Mouse (Mus musculus): ENCODE results near the gene Epha10. TPM values are rescaled to one million over a fixed set of nuclear protein-coding genes. Genes with fewer than 3 reads are reported as not detected.

The Epha10 gene
- polyA plus RNA-seq (2012; rRNA removed): 18.0 and 25.0 TPM in 2 replicates

DNA sequence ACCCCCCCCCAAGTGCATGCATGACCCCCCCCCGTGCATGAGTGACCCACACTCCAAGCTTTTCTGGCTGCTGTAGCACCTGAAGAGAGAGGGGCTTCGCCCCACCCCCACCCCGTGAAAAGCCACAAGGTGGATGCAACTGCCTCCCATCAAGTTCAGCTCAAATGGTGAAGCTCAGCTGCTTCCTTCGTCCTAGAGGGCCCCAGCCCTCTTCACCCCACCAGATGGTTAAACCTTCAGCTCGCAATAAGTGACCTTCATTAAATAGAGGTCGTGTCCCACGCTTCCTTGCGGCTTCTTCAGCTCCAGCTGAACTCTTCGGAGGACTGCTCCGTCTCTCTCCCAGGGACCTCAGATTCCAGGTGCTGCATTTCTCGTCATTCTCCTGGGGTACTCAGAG, at the start of gene Epha10:
Epha10 (plus strand) TSS at position 301 of the 400 bp plus-strand sequence.
- DNase-seq (ENCODE audit: low read depth): no peak

DNA sequence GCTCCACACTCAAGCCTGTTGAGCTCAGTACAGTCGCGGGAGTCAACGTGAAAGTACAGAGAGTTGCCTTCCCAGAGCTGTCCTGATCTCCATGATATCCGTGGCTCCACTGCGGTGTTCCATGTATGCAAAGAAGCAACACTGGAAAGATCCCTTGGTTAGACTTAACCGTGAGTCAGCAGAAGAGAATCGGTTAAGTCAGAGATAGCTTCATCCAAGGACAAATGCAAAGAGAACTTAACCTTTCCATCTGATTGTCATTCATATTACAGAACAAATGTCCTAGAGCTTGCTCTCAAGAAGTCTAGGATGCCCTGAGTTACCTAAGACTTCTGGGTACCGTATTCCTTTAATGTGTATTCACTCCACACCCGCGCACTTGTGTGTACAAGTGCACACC, 47.9 kb upstream of the Epha10 start:
- TF ChIP-seq POLR2A (IDR thresholded peaks at IDR 0.05; ENCODE audit: borderline replicate concordance, extremely low read depth, insufficient read depth, insufficient read length, poor library complexity, severe bottlenecking): no peak
- no peak for TF ChIP-seq CTCF (IDR thresholded peaks at IDR 0.05; ENCODE audit: borderline replicate concordance, extremely low read depth, insufficient read depth, insufficient read length)
- DNase-seq (ENCODE audit: low read depth): no peak

More for the DNA sequence above, at the start of gene Epha10:
- no peak for TF ChIP-seq POLR2A (IDR thresholded peaks at IDR 0.05; ENCODE audit: borderline replicate concordance, extremely low read depth, insufficient read depth, insufficient read length, poor library complexity, severe bottlenecking)
- no peak for TF ChIP-seq CTCF (IDR thresholded peaks at IDR 0.05; ENCODE audit: borderline replicate concordance, extremely low read depth, insufficient read depth, insufficient read length)

DNA sequence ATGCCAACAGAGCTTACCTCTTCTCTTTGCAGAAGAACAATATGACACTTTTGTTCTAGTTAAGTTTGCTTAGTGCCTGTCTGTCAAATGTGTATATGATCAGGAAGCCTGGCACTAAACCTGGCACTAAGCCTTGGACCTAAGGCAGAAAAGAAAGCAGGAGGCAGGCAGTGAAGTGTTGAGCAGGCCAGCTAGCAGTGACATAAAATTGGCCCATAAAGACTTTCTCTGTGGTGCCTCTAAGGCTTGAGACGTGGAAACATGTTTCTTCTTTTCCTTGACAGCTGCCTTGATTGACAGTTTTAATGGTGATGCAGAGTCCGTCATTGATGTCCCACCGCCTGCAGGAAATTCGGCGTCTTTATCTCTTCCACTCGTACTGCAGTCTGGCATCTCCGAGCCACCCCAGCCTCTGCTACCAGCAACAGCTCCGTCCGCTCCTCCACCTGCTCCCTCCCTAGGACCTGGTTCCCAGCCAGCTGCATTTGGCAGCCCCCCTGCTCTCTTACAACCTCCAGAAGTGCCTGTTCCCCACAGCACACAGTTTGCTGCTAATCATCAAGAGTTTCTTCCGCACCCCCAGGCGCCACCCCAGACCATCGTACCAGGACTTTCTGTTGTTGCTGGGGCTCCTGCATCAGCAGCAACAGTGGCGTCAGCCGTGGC, 42.5 kb upstream of the Epha10 start:
- peak; percentile 33 for DNase-seq (ENCODE audit: low read depth)

DNA sequence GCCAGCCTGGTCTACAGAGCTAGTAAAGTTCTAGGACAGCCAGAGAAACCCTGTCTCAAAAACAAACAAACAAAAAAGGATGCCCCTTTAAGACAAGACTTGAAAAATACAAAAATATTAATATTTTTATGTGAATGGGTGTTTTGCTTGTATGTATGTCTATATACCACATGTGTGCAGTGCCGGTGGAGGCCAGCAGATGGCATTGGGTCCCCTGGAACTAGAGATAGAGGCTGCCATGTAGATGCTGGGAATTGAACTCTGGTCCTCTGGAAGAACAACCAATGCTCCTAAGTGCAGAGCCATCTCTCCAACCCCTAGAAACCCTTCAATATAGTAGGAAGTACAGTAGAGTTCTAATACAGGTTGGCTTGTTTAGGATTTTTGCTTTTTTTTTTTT, 39.7 kb upstream of the Epha10 start:
- TF ChIP-seq POLR2A (IDR thresholded peaks at IDR 0.05; ENCODE audit: borderline replicate concordance, extremely low read depth, insufficient read depth, insufficient read length, poor library complexity, severe bottlenecking) (no peak), CTCF (IDR thresholded peaks at IDR 0.05; ENCODE audit: borderline replicate concordance, extremely low read depth, insufficient read depth, insufficient read length) (0 out of 2 replicates have a peak, but pooled peaks have one; percentile 9)
- no peak for DNase-seq (ENCODE audit: low read depth)

More for the DNA sequence above, 42.5 kb upstream of the Epha10 start:
- no peak for TF ChIP-seq POLR2A (IDR thresholded peaks at IDR 0.05; ENCODE audit: borderline replicate concordance, extremely low read depth, insufficient read depth, insufficient read length, poor library complexity, severe bottlenecking)
- no peak for TF ChIP-seq CTCF (IDR thresholded peaks at IDR 0.05; ENCODE audit: borderline replicate concordance, extremely low read depth, insufficient read depth, insufficient read length)

DNA sequence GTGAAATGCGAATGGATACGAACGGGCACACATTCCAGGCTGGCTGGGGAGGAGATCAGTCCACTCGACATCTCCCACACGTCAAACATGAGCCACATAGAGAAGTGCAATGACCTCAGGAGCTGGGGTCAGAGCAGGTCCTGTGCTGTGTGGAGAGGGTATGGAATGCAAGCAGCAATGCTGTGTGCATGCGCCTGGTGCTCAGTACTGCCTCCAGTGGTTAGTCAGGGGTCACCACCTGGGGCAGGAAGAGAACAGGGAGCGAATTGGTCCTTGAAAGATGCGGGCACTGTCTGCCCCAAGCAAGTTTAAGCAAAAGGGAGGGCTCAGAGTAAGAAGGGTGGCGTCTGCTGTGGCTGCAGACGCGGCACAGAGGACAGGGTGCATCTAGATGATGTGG, 37.2 kb upstream of the Epha10 start:
- peak; percentile 20 for DNase-seq (ENCODE audit: low read depth)
- TF ChIP-seq CTCF (IDR thresholded peaks at IDR 0.05; ENCODE audit: borderline replicate concordance, extremely low read depth, insufficient read depth, insufficient read length) (peak; percentile 80), POLR2A (IDR thresholded peaks at IDR 0.05; ENCODE audit: borderline replicate concordance, extremely low read depth, insufficient read depth, insufficient read length, poor library complexity, severe bottlenecking) (no peak)

DNA sequence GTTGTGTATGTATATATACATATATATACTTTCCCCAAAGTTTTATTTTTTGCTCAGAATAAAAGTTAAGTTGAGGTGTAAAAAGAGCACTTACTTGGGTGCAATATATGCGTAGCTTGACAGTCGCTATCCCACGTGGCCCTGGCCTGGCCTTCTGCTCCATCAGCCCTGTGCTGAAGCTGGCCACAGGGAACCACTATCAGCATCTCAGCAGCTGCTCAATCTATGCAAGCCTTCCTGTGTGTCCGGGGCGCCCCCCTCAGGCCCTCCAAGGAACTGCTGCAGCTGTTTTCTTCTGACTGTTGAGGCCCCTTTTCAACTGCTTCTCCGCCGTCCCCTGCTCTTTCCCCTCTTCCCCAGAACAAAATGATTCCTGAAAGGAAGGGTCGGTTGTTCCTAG, 33.1 kb upstream of the Epha10 start:
- TF ChIP-seq POLR2A (IDR thresholded peaks at IDR 0.05; ENCODE audit: borderline replicate concordance, extremely low read depth, insufficient read depth, insufficient read length, poor library complexity, severe bottlenecking): no peak
- TF ChIP-seq CTCF (IDR thresholded peaks at IDR 0.05; ENCODE audit: borderline replicate concordance, extremely low read depth, insufficient read depth, insufficient read length): peak; percentile 97
- DNase-seq (ENCODE audit: low read depth): peak; percentile 80

DNA sequence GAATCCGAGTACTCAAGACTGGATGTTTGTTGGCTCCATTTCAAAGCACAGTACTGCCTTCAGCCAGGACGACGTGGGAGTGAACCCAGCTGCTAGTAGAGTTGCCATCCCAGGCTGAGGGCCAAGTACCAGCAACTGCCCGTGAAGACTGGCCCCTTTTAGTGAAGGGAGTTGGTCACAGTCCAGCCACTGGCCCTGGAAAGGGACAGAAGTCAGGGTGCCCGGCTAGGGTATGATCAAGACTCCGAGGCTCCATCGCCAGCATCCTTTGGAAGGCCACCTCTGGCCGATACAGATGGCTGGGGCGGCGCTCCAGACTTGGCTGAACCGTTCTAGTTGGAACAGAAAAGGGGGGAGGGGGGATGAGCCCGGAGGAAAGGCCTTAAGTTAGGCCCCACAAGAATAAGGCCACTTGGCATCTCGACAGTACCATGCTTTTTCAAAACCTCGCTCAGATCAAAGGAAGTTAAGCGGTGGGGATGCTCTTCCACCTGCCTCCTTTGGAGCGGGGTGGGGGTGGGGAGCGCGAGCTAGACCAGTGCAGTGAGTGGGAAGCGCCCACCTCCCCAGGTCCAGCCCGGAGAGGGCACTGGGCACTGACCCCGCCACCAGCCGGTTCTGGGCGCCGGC, 31.0 kb upstream of the Epha10 start:
- no peak for TF ChIP-seq POLR2A (IDR thresholded peaks at IDR 0.05; ENCODE audit: borderline replicate concordance, extremely low read depth, insufficient read depth, insufficient read length, poor library complexity, severe bottlenecking)
- TF ChIP-seq CTCF (IDR thresholded peaks at IDR 0.05; ENCODE audit: borderline replicate concordance, extremely low read depth, insufficient read depth, insufficient read length): no peak
- peak; percentile 78 for DNase-seq (ENCODE audit: low read depth)

DNA sequence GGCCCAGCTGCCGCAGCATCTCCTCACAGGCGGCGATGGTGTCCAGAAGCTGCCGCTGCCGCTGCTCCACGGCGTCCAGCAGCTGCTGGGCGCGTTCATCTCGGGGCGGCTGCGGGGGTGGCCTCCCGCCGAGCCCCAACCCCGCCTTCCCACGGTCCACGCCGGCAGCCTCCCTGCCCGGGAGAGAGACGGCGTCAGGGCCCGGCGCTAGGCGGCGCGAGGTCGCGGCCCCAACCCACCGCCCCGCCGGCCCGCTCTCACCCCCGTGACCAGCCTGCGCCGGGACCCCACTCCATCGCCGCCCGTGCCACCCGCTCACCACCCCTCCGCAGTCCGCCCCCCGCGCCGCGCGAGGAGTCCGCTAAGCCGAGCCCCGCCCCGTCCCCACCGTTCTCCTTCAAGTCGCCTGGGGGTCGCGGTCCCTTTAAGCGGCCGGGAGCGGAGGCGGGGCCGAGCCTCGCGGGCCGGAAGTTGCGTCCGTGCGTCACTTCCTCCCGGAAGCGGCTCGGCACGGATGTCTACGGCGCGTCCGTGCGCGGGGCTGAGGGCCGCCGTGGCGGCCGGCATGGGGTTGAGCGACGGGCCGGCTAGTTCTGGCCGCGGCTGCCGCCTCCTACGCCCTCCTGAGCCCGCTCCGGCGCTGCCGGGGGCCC, 30.3 kb upstream of the Epha10 start, which contains the start of gene Yrdc:
Yrdc (plus strand) TSS at position 419 of the 653 bp plus-strand sequence.
- TF ChIP-seq POLR2A (IDR thresholded peaks at IDR 0.05; ENCODE audit: borderline replicate concordance, extremely low read depth, insufficient read depth, insufficient read length, poor library complexity, severe bottlenecking): peak; percentile 87
- no peak for TF ChIP-seq CTCF (IDR thresholded peaks at IDR 0.05; ENCODE audit: borderline replicate concordance, extremely low read depth, insufficient read depth, insufficient read length)
- DNase-seq (ENCODE audit: low read depth): peak; percentile 99

DNA sequence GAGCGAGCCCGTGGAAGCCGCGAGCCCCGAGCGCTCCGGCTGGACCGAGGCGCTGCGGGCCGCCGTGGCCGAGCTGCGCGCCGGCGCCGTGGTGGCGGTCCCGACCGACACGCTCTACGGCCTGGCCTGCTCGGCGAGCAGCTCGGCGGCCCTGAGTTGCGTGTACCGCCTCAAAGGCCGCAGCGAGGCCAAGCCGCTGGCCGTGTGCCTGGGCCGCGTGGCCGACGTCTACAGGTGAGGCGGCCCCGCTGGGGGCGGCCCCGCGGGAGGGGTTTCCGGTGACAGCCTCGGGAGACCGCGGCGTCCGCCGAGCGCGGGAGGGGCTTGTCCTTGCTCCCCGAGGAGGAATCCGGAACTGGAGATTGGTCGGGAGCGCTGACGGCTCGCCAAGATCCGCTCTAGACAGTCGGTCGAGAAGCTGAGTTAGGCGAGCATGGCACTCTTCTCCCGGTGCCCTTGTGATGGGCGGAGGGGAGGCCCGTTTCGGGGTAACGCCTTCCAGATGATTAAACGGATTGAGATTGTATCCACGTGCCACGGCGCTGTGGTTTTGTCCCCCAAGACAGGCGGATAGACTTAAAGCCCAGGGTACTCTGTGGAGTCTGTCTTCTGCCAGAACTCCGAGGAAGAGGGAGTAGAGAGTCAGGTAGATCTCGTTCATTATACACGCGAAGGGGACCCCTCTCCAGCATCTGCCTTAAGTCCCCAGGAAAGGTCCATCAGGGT, 29.6 kb upstream of the Epha10 start, which contains the start of gene 1110065P20Rik:
1110065P20Rik (minus strand) TSS at position 264 of the 726 bp plus-strand sequence.
- TF ChIP-seq POLR2A (IDR thresholded peaks at IDR 0.05; ENCODE audit: borderline replicate concordance, extremely low read depth, insufficient read depth, insufficient read length, poor library complexity, severe bottlenecking) (no peak), CTCF (IDR thresholded peaks at IDR 0.05; ENCODE audit: borderline replicate concordance, extremely low read depth, insufficient read depth, insufficient read length) (no peak)
- DNase-seq (ENCODE audit: low read depth): peak; percentile 67

DNA sequence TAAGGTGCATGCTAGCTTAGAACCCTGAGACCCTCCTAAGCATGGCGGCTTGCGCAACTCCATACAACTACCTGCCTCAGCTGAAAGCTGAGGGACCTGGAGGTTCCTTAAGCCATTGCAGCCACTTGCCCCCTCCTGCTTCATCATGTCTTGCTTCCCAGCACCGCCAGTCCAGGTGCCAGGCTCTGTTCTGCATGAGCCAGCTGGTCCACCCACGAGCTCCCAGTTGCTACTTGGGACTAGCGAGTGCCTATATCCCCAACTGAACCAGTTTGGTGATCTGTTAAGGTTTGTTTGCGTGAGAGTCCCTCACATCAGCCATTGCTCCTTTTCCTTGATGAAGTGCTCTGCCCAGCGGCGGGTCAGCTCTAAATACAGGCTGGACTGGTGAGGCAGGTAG, 24.4 kb upstream of the Epha10 start:
- no peak for TF ChIP-seq POLR2A (IDR thresholded peaks at IDR 0.05; ENCODE audit: borderline replicate concordance, extremely low read depth, insufficient read depth, insufficient read length, poor library complexity, severe bottlenecking)
- no peak for TF ChIP-seq CTCF (IDR thresholded peaks at IDR 0.05; ENCODE audit: borderline replicate concordance, extremely low read depth, insufficient read depth, insufficient read length)
- DNase-seq (ENCODE audit: low read depth): no peak

DNA sequence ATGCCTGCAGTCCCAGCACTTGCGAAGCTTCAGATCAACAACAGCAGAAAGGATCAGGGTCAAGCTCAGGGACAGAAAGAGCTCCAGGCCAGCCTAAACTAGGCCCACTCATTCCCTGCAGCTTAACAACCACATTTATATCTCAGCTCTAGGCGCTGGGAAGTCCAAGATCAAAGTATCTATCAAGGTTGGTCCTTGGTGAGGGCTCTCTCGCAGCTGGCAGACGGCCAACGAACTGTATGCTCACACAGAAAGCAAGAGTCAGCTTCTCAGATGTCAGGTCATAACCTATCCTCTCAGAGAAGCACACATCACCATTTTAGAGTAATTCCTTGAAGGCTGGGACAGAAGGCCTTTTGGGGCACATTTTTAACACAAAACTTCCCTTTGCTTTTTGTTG, 22.3 kb upstream of the Epha10 start:
- TF ChIP-seq POLR2A (IDR thresholded peaks at IDR 0.05; ENCODE audit: borderline replicate concordance, extremely low read depth, insufficient read depth, insufficient read length, poor library complexity, severe bottlenecking) (no peak), CTCF (IDR thresholded peaks at IDR 0.05; ENCODE audit: borderline replicate concordance, extremely low read depth, insufficient read depth, insufficient read length) (no peak)
- DNase-seq (ENCODE audit: low read depth): no peak

Measured in brain, embryonic 14.5 days (tissue).